Mouse (Mus musculus): ENCODE data around the gene Pts.

DNA sequence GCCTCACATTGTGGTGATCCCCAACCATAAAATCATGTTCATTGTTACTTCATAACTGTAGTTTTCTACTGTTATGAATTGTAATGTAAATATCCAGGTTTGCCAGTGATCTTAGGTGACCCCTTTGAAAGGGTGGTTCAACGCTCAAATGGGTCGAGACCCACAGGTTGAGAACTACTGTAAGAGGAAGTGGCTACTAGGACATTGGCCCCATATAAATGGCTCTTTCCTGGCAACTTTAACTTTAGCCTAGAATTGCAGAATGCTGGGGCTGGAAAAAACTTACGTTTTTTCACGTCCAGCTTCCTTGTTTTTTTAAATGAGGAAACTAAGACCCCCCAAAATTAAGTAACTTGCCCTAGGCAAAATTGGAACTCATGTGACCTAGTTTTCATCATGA, 38.8 kb upstream of the Pts start:
- TF ChIP-seq CTCF (IDR thresholded peaks at IDR 0.05; ENCODE audit: low read depth): no peak
- peak; percentile 22; the same call in 1 of the 2 replicates for TF ChIP-seq EP300 (IDR thresholded peaks at IDR 0.05; ENCODE audit: low read depth)

Measured in liver, postnatal 0 days (tissue).